Mouse (Mus musculus) E14TG2a.4 (cell line): Measurements from ENCODE around the gene Tekt3.

Experiments used
- CTCF ChIP-seq: conservative IDR thresholded peaks from 2 replicates; pipeline ENCODE4 v1.5.1; 2014; ENCODE audit warnings: low read length
- NANOG ChIP-seq: IDR thresholded peaks from 2 replicates; pipeline ENCODE4 v1.6.1; 2014; ENCODE audit warnings: borderline replicate concordance, low read length, mixed read lengths
- POU5F1 ChIP-seq: IDR thresholded peaks from 2 replicates; pipeline ENCODE4 v1.6.1; 2014; ENCODE audit warnings: low read length, borderline replicate concordance

GRCm38 (mm10) chr11:63050362-63050932, 11.0 kb upstream of the Tekt3 start:
- no peak for TF ChIP-seq CTCF
- TF ChIP-seq NANOG = no peak
- no peak for TF ChIP-seq POU5F1
